Mouse (Mus musculus) hindbrain, embryonic 11.5 days (tissue): ENCODE measurements around the gene Dpep1. TPM values are rescaled to one million over a fixed set of nuclear protein-coding genes. Genes with fewer than 3 reads are reported as not detected.
A peak's percentile ranks its signal among the peaks of the same experiment; 100 is the strongest.

Experiments used
- ATAC-seq: fragments of 200-750 bp; cut with Nextera tagmentation; 2 replicates; pipeline ENCODE4 v1.8.0; 2017; ENCODE audit warnings: mild to moderate bottlenecking, moderate TSS enrichment, moderate library complexity; ENCODE audit not compliant: low FRiP score
- DNase-seq: peaks from one replicate; pipeline ENCODE4 v3.0.0-alpha.2; 2015; ENCODE audit warnings: low spot score
- H3K27ac ChIP-seq: fragments of 300-500 bp; sonication (generic); 2 replicates; pipeline ENCODE4 v1.5.1; 2014; ENCODE audit warnings: mild to moderate bottlenecking, low read depth, low read length
- H3K27me3 ChIP-seq: fragments of 300-500 bp; sonication (generic); 2 replicates; pipeline ENCODE4 v1.6.1; 2014; ENCODE audit warnings: mild to moderate bottlenecking, low read length, moderate library complexity, mixed read lengths; ENCODE audit not compliant: control insufficient read depth, insufficient read depth
- H3K36me3 ChIP-seq: fragments of 300-500 bp; sonication (generic); 2 replicates; pipeline ENCODE4 v1.6.1; 2014; ENCODE audit warnings: mild to moderate bottlenecking, low read length, moderate library complexity, mixed read lengths; ENCODE audit not compliant: control insufficient read depth, insufficient read depth
- H3K4me1 ChIP-seq: fragments of 300-500 bp; sonication (generic); replicated peaks from 2 replicates; pipeline ENCODE4 v1.6.1; 2014; ENCODE audit warnings: low read length, mixed read lengths; ENCODE audit not compliant: control insufficient read depth, insufficient read depth
- H3K4me2 ChIP-seq: fragments of 300-500 bp; sonication (generic); replicated peaks from 2 replicates; pipeline ENCODE4 v1.6.1; 2014; ENCODE audit warnings: mild to moderate bottlenecking, low read depth, low read length
- H3K4me3 ChIP-seq: fragments of 300-500 bp; sonication (generic); 2 replicates; pipeline ENCODE4 v1.5.1; 2014; ENCODE audit warnings: low read depth, low read length
- H3K9ac ChIP-seq: fragments of 300-500 bp; sonication (generic); 2 replicates; pipeline ENCODE4 v1.6.1; 2014; ENCODE audit warnings: low read depth, low read length
- H3K9me3 ChIP-seq: fragments of 300-500 bp; sonication (generic); 2 replicates; pipeline ENCODE4 v1.6.1; 2016; ENCODE audit warnings: low read length; ENCODE audit not compliant: control insufficient read depth
- WGBS: fragments of 180-500 bp; shearing (Covaris S2); extraction: QIAGEN DNeasy Blood & Tissue Kit; methylation state at CpG from one replicate; pipeline ENCODE4 v1.1.7; 2014; 5-methylcytosine and 5-hydroxymethylcytosine counted together
- polyA plus RNA-seq: library from polyadenylated mRNA; unstranded; fragments of >200 nt; fragmentation: Nextera tagmentation; extraction: Ambion mirVana; gene quantifications from 2 replicates; pipeline ENCODE4 v1.2.1, GENCODE M21; 2014

Dpep1 gene
- polyA plus RNA-seq, 1 experiment from 2014 or later, result 0.43 TPM

DNA sequence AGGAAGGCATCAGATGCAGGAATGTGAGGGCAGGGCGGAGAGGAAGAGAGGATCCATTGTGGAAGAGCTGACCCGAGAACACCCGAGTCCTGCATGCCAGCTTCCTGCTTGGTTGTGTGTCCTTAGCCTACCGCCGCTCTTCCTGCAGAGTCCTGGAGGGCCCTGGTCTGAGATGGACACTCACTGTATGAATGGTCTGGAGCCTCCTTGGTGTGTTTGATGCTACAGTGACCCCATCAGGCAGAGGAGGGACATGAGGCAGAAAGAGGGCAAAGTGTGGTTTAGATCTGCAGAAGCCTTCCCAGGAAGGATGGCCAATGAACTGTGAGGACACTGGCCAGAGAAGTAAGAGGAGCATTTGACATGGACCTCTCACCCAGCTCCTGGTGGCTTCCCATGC lies 30.9 kb upstream of the Dpep1 start:
- Histone ChIP-seq H3K27me3 (no peaks in the 10 kb centered on the region), H3K36me3 (no peaks in the 10 kb centered on the region), H3K9me3 (no peaks in the 10 kb centered on the region), H3K4me1 (no peaks in the 10 kb centered on the region), H3K9ac (no peak overlapping the region), H3K4me3 (no peak overlapping the region), H3K27ac (no peak overlapping the region), H3K4me2 (no peak overlapping the region)
- DNase-seq, result no peak
- WGBS, result 79% methylated on average over 5 of the region's 5 CpGs
- no peak for ATAC-seq

DNA sequence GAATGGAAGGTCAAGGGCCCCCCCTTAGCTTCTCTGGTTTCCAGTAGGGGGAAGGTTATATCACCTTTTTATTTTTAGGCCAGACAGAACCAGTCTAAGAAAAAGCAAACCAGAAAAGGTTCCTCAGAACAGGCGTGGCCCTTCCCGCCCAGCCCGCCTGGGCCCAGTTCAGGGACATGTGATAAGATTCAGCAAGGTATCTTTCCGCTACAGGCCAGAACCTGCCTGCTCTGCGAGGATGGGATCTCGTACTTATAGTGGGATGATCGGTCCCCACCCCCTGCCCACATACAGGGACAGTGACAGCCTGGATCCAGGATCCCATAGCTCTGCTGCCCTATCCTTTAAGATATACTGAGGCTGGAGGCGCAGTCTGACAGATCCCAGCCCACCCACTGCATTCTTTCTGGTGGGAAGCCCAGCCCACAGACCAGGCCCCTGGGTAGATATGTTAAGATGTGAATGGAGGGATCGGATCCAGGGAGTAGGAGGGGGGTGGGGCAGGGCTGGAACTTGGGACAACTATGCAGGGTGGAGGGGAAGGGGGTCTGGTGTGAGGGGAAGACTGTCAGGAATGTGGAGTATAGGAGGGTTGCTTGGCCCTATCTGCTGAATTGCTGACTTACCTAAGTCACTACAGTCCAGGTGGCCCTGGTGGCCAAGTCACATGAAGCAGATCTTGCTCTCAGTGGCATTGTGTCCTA lies 29.8 kb upstream of the Dpep1 start:
- ATAC-seq (no peak), DNase-seq (no peak)
- 87% methylated on average over 9 of the region's 9 CpGs for WGBS
- no peaks in the 10 kb centered on the region for H3K27me3 ChIP-seq
- no peak overlapping the region for H3K9ac ChIP-seq
- no peaks in the 10 kb centered on the region for H3K9me3 ChIP-seq
- H3K4me3 ChIP-seq, result no peak overlapping the region
- H3K4me2 ChIP-seq, result no peak overlapping the region
- H3K27ac ChIP-seq, result no peak overlapping the region
- no peaks in the 10 kb centered on the region for H3K36me3 ChIP-seq
- H3K4me1 ChIP-seq, result no peaks in the 10 kb centered on the region

DNA sequence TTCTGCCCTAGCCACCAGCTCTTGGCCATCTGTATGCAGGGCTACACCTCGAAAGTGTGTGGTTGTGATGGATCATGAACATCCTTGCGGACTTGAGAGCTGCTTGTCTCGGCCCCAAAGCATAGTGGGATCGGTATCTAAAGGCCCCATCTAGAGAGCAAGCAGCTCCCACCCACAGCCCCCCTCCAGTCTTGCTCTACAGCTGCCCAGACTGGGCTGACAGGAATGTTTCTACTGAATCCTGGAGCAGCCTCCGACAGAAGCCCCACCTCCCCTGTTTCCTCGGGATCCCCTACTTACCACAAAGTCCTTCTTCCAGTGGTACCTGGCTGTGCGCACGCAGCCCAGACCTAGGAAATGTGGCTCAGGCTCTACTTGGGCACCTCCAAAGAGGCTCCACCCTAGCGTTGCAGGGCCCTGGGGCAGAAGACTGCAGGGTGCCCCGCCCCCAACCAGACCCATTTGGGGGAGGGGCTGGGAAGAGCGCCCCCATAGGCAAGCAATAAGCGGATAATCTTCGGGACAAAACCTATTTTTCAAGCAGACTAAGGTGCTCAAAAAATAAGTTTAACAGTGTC lies 28.1 kb upstream of the Dpep1 start, which contains the start of gene Sult5a1:
Sult5a1 (minus strand) TSS at position 428 of the 578 bp plus-strand sequence.
- no peaks in the 10 kb centered on the region for H3K9me3 ChIP-seq
- no peak within 1 kb of the TSS for H3K4me3 ChIP-seq
- no peak for ATAC-seq
- DNase-seq, result peak; percentile 20
- H3K36me3 ChIP-seq, result no peaks in the 10 kb centered on the region
- no peak within 1 kb of the TSS for H3K4me2 ChIP-seq
- no peaks in the 10 kb centered on the region for H3K27me3 ChIP-seq
- no peak within 1 kb of the TSS for H3K27ac ChIP-seq
- H3K4me1 ChIP-seq, result no peaks in the 10 kb centered on the region
- WGBS, result 34% methylated on average over 13 of the region's 13 CpGs
- H3K9ac ChIP-seq, result no peak within 1 kb of the TSS

DNA sequence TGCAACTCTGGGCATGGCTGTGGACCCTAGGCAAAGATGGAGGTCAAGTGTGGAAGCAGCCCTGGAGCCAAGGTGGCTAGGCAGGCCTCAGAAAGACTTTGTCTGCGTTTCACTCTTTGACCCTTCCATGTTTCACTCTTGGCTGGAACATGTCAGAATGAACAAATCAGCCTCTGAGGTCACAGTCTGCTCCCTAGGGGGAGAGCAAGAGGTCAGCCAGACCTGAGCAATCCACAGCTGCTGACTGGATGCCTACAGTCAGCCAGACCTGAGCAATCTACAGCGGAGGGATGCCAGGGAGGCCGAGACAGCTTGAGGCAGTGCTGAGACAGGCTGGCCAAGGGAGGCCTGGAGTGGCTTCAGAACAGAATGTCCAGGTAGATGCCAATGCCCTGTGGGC lies 4.7 kb upstream of the Dpep1 start:
- no peaks in the 10 kb centered on the region for H3K9me3 ChIP-seq
- no peak overlapping the region for H3K27ac ChIP-seq
- H3K4me2 ChIP-seq, result no peak overlapping the region
- WGBS, result 60% methylated on average over 3 of the region's 3 CpGs
- no peak for ATAC-seq
- peak; percentile 54 for DNase-seq
- no peak overlapping the region for H3K9ac ChIP-seq
- H3K27me3 ChIP-seq, result no peaks in the 10 kb centered on the region
- no peak overlapping the region for H3K4me3 ChIP-seq
- no peaks in the 10 kb centered on the region for H3K36me3 ChIP-seq
- no peaks in the 10 kb centered on the region for H3K4me1 ChIP-seq

DNA sequence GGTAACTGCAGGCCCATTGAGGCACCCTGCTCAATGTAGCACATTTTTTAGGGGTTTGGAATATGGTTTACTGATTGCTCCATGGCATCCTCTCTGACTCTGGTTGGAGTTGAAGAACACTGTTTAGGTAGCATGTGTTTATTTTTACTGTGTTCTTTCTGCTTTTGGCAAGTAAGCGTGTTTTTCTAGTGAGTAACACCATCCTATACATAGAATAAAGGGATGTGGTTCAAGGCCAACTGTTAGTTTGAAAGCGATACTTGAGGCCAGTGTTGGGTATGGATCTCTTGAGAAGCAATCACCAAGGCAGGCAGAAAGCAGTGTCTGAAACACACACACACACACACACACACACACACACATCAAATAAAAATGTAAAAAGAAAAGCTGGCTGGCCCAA lies 2.0 kb downstream of the Dpep1 start:
- DNase-seq (no peak), ATAC-seq (no peak)
- no peak overlapping the region for H3K4me2 ChIP-seq
- no peak overlapping the region for H3K9ac ChIP-seq
- H3K36me3 ChIP-seq, result no peaks in the 10 kb centered on the region
- H3K4me1 ChIP-seq, result no peaks in the 10 kb centered on the region
- 88% methylated on average over 2 of the region's 2 CpGs for WGBS
- H3K9me3 ChIP-seq, result no peaks in the 10 kb centered on the region
- H3K27me3 ChIP-seq, result no peaks in the 10 kb centered on the region
- no peak overlapping the region for H3K4me3 ChIP-seq
- no peak overlapping the region for H3K27ac ChIP-seq

DNA sequence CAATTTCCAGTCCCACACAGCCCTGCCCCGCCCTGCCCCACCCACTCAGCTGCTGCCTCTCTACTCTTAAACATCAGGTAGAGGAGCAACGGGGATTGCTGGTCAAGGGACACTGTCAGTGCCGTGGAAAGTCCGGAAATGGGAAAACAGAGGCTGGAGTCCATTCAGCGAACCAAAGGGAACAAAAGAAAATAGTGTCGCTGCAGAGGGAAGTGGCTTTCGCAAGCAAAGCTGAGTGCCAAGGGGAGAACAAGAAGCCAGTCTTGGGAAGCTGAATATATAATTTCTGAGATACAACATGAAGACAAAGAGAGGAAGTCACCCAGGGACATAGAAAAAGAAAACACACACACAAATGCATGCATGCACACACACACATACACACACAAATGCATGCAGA lies 2.8 kb downstream of the Dpep1 start:
- H3K36me3 ChIP-seq, result no peaks in the 10 kb centered on the region
- ATAC-seq (no peak), DNase-seq (no peak)
- H3K4me3 ChIP-seq, result no peak overlapping the region
- H3K27me3 ChIP-seq, result no peaks in the 10 kb centered on the region
- H3K9ac ChIP-seq, result no peak overlapping the region
- 81% methylated on average over 7 of the region's 7 CpGs for WGBS
- no peak overlapping the region for H3K4me2 ChIP-seq
- H3K27ac ChIP-seq, result no peak overlapping the region
- H3K4me1 ChIP-seq, result no peaks in the 10 kb centered on the region
- H3K9me3 ChIP-seq, result no peaks in the 10 kb centered on the region

DNA sequence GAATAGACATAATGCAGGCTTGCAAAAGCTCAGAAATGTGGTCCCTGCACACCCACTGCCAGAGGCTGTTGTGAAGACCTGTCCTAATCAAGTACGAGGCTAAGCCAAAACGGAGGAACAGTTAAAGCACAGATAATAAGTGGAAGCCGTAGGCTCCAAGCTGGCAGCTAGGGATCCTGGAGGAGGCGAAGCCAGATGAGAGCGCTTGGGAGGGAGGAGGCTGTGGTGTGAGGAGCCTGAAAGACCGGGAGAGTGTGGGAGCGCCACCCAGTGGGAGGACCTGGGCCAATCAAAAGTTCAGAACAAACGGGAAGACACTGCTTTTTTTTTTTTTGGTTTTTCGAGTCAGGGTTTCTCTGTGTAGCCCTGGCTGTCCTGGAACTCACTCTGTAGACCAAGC lies 4.6 kb downstream of the Dpep1 start:
- H3K36me3 ChIP-seq, result no peaks in the 10 kb centered on the region
- H3K4me3 ChIP-seq, result no peak overlapping the region
- H3K4me2 ChIP-seq, result no peak overlapping the region
- no peaks in the 10 kb centered on the region for H3K9me3 ChIP-seq
- DNase-seq (peak; percentile 85), ATAC-seq (no peak)
- no peaks in the 10 kb centered on the region for H3K27me3 ChIP-seq
- no peak overlapping the region for H3K9ac ChIP-seq
- WGBS, result 3% methylated on average over 9 of the region's 9 CpGs
- H3K4me1 ChIP-seq, result no peaks in the 10 kb centered on the region
- H3K27ac ChIP-seq, result no peak overlapping the region

DNA sequence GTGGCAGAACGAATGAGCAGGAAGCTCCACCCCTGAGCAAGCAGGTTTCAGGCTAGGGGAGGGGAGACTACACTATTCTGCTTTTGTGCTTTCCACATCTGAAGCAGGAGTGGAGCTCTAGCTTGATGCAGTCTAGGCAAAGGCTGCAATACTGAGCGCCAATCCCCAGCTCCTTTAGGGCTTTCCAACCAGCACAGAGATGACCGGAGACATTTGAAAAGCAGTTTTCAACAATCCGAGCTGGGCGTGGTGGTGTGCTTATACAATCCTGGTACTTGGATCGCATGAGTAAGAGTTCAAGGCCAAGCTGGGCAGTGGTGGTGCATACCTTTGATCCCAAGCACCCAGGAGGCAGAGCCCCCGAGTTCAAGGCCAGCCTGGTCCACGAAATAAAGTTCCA lies 5.9 kb downstream of the Dpep1 start:
- Histone ChIP-seq H3K27ac (no peak overlapping the region), H3K9me3 (no peaks in the 10 kb centered on the region), H3K4me1 (no peaks in the 10 kb centered on the region), H3K36me3 (no peaks in the 10 kb centered on the region), H3K9ac (no peak overlapping the region), H3K4me3 (no peak overlapping the region), H3K27me3 (no peaks in the 10 kb centered on the region), H3K4me2 (no peak overlapping the region)
- DNase-seq (no peak), ATAC-seq (no peak)
- 66% methylated on average over 8 of the region's 8 CpGs for WGBS

DNA sequence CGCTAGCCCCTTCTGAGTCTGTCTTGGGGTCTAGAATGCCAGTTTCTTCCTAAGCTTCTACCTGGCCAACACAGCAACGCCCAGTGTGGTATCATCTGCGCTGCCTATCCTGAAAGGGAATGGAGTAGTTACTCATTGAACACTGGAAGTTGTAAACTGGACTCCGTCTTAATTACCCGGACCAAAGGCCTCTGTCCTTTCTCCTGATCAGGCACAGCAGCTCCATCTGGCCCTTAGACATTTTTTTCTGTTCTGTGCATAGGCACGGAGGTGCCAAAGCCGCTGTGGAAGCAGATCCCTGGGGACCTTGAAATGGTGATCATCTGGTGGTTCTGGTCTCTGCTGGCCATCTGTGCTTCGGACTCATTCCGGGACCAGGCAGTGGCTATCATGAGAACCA lies 7.7 kb downstream of the Dpep1 start:
- WGBS, result 89% methylated on average over 9 of the region's 9 CpGs
- H3K4me1 ChIP-seq, result no peaks in the 10 kb centered on the region
- ATAC-seq, result no peak
- H3K27ac ChIP-seq, result no peak overlapping the region
- DNase-seq, result no peak
- no peaks in the 10 kb centered on the region for H3K9me3 ChIP-seq
- no peaks in the 10 kb centered on the region for H3K27me3 ChIP-seq
- H3K9ac ChIP-seq, result no peak overlapping the region
- no peaks in the 10 kb centered on the region for H3K36me3 ChIP-seq
- no peak overlapping the region for H3K4me2 ChIP-seq
- H3K4me3 ChIP-seq, result no peak overlapping the region
